Comparison of ENCODE assay signal across 27 mouse cellular contexts in genomic region chr3:139946209-139946608, GRCm38 (mm10).
"Had no signal": no experiment of that assay in that cellular context is flagged by ENCODE, and none has a peak within 500 bp of the region (broad histone marks: within the 10 kb centered on the region; RNA-seq: fewer than 3 reads in every experiment).

No protein-coding gene starts in this region.

- H3K4me3 ChIP-seq: gastrocnemius, adult 2 months; heart, adult 2 months; heart, embryonic 13.5 days; heart, embryonic 15.5 days; hindbrain, embryonic 13.5 days; hindbrain, embryonic 15.5 days; kidney, embryonic 15.5 days; layer of hippocampus, adult 2 months; left cerebral cortex, adult 2 months; limb, embryonic 10.5 days; limb, embryonic 12.5 days; liver, embryonic 13.5 days had no signal

- H3K36me3 ChIP-seq: heart, embryonic 13.5 days; heart, embryonic 15.5 days; hindbrain, embryonic 13.5 days; hindbrain, embryonic 15.5 days; kidney, embryonic 15.5 days; limb, embryonic 10.5 days; limb, embryonic 12.5 days; liver, embryonic 13.5 days had no signal

- H3K27me3 ChIP-seq: heart, embryonic 13.5 days; heart, embryonic 15.5 days; hindbrain, embryonic 13.5 days; hindbrain, embryonic 15.5 days; kidney, embryonic 15.5 days; limb, embryonic 12.5 days; liver, embryonic 13.5 days had no signal

- ATAC-seq: hindbrain, postnatal 0 days; intestine, embryonic 16.5 days had no signal

- H3K27ac ChIP-seq: gastrocnemius, adult 2 months; heart, adult 2 months; heart, embryonic 13.5 days; heart, embryonic 15.5 days; hindbrain, embryonic 13.5 days; hindbrain, embryonic 15.5 days; hindbrain, postnatal 0 days; kidney, embryonic 15.5 days; kidney, postnatal 0 days; layer of hippocampus, adult 2 months; left cerebral cortex, adult 2 months; limb, embryonic 10.5 days; limb, embryonic 12.5 days; liver, embryonic 13.5 days had no signal

- H3K4me1 ChIP-seq: heart, embryonic 13.5 days; heart, embryonic 15.5 days; hindbrain, embryonic 13.5 days; hindbrain, embryonic 15.5 days; kidney, embryonic 15.5 days; limb, embryonic 10.5 days; limb, embryonic 12.5 days; liver, embryonic 13.5 days had no signal

- H3K9me3 ChIP-seq: heart, embryonic 13.5 days; heart, embryonic 15.5 days; hindbrain, embryonic 13.5 days; hindbrain, embryonic 15.5 days; kidney, embryonic 15.5 days; limb, embryonic 10.5 days; limb, embryonic 12.5 days; liver, embryonic 13.5 days had no signal

- H3K9ac ChIP-seq: heart, embryonic 13.5 days; heart, embryonic 15.5 days; hindbrain, embryonic 13.5 days; hindbrain, embryonic 15.5 days; kidney, embryonic 15.5 days; limb, embryonic 12.5 days; liver, embryonic 13.5 days had no signal

- DNase-seq: gastrocnemius, adult 2 months; gastrocnemius, postnatal 10 days; gastrocnemius, postnatal 25 days; heart, adult 11 months; heart, adult 2 months; heart, postnatal 36 days; kidney, adult 11 months; kidney, adult 2 months; kidney, adult 9 months; kidney, postnatal 14 days; kidney, postnatal 36 days; liver; liver, embryonic 13.5 days had no signal

- H3K4me2 ChIP-seq: heart, embryonic 11.5 days; heart, embryonic 13.5 days; heart, embryonic 15.5 days; hindbrain, embryonic 13.5 days; hindbrain, embryonic 15.5 days; kidney, embryonic 15.5 days; limb, embryonic 12.5 days; liver, embryonic 11.5 days; liver, embryonic 13.5 days had no signal
